Mouse (Mus musculus) cerebellum, postnatal 4 days (tissue): ENCODE data around the gene Fam131b.

ENCODE experiments used
- DNase-seq, 2 experiments: peaks; one replicate each; pipeline ENCODE4 v3.0.0; 2022; ENCODE audit warnings: low spot score in 2 of 2, mixed read lengths in 1 of 2

Gene Fam131b

GRCm38 (mm10) chr6:42324482-42325267 lies at the start of gene Fam131b:
TSS of gene Fam131b (minus strand) at chr6:42324643.
- peak; percentile 50 to 68 for DNase-seq

GRCm38 (mm10) chr6:42373669-42374430 lies 49.4 kb upstream of the Fam131b start:
- no peak for DNase-seq

- DNase-seq = peak in 1 of 2 experiments; percentile 45
These were observed 48.5 kb upstream of the Fam131b start, which contains the start of gene Epha1 for GRCm38 (mm10) chr6:42372816-42373547. TSS of gene Epha1 (minus strand) at chr6:42373268.

- no peak for DNase-seq
These were observed 48.0 kb upstream of the Fam131b start for GRCm38 (mm10) chr6:42372421-42372815.

- no peak for DNase-seq
These were observed 47.6 kb upstream of the Fam131b start for GRCm38 (mm10) chr6:42372001-42372400.

- no peak for DNase-seq
These were observed 46.4 kb upstream of the Fam131b start for GRCm38 (mm10) chr6:42370630-42371363.

GRCm38 (mm10) chr6:42369870-42370269 lies 45.4 kb upstream of the Fam131b start:
- DNase-seq = no peak

GRCm38 (mm10) chr6:42365215-42365614 lies 40.8 kb upstream of the Fam131b start:
- no peak for DNase-seq

- DNase-seq = no peak
These were observed 40.2 kb upstream of the Fam131b start for GRCm38 (mm10) chr6:42364607-42365006.

- DNase-seq = no peak
These were observed 39.6 kb upstream of the Fam131b start for GRCm38 (mm10) chr6:42364066-42364465.

- no peak for DNase-seq
These were observed 38.5 kb upstream of the Fam131b start for GRCm38 (mm10) chr6:42362974-42363373.

GRCm38 (mm10) chr6:42362497-42362896 lies 38.1 kb upstream of the Fam131b start:
- no peak for DNase-seq

- no peak for DNase-seq
These were observed 37.6 kb upstream of the Fam131b start for GRCm38 (mm10) chr6:42362074-42362473.

GRCm38 (mm10) chr6:42361041-42361895 lies 36.8 kb upstream of the Fam131b start:
- no peak for DNase-seq

GRCm38 (mm10) chr6:42360231-42360840 lies 35.9 kb upstream of the Fam131b start:
- DNase-seq = no peak

GRCm38 (mm10) chr6:42359364-42360147 lies 35.1 kb upstream of the Fam131b start:
- no peak for DNase-seq

GRCm38 (mm10) chr6:42358901-42359300 lies 34.5 kb upstream of the Fam131b start:
- DNase-seq = no peak

GRCm38 (mm10) chr6:42357901-42358300 lies 33.5 kb upstream of the Fam131b start:
- no peak for DNase-seq

- DNase-seq = no peak
These were observed 32.5 kb upstream of the Fam131b start for GRCm38 (mm10) chr6:42356913-42357312.
